In the genomic region with DNA sequence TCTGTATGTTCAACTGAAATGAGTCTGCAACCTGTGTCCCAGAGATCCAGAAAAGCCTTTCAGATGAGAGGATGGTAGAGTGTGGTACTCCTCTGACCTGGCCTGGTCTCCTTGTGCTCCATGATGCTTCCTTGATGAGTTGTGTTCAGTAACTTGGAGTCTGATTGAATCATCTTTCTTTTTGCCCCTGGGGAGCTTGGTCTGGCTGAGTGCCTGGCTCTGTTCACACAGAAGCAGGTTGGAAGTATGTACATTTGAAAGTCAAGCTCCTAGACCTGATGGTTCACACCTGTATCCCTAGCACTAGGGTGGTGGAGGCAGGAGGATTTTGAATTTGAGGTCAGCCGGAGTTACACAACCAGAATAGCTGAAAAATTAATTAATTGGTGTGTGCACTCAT, we compare ENCODE assay signal across 21 mouse cellular contexts. TPM values are rescaled to one million over a fixed set of nuclear protein-coding genes. Genes with fewer than 3 reads are reported as not detected.
A peak's percentile ranks its signal among the peaks of the same experiment; 100 is the strongest.
DNase-seq lines count a peak whose midpoint lies in the region; ATAC-seq and TF ChIP-seq lines count a peak whose summit lies in the region.
"Had no signal": no experiment of that assay in that cellular context is flagged by ENCODE, and none has a peak within 500 bp of the region (broad histone marks: within the 10 kb centered on the region; RNA-seq: fewer than 3 reads in every experiment).

No protein-coding gene starts in this region.

- H3K36me3 ChIP-seq in liver, adult 2 months (ENCODE audit: control insufficient read depth, insufficient read depth, low read length): no peaks in the 10 kb centered on the region
- H3K36me3 ChIP-seq in liver, embryonic 11.5 days (ENCODE audit: control insufficient read depth, insufficient read depth, low read length): no peaks in the 10 kb centered on the region
- H3K36me3 ChIP-seq in MEL (ENCODE audit: control insufficient read depth in 1 of 2, insufficient read depth in 2 of 2, low read length in 2 of 2): peaks cover 4 to 43% of the 10 kb centered on the region in 2 experiments; a peak in 3 of 4 replicates
- H3K36me3 ChIP-seq in forebrain, postnatal 0 days (ENCODE audit: insufficient read depth): no peaks in the 10 kb centered on the region
- no peaks in the 10 kb centered on the region for H3K36me3 ChIP-seq in heart, embryonic 10.5 days
- H3K36me3 ChIP-seq: heart, embryonic 15.5 days; hindbrain, embryonic 10.5 days; limb, embryonic 10.5 days; midbrain, embryonic 15.5 days had no signal

- H3K9me3 ChIP-seq in liver, embryonic 11.5 days (ENCODE audit: control insufficient read depth, low read length): no peaks in the 10 kb centered on the region
- no peaks in the 10 kb centered on the region for H3K9me3 ChIP-seq in MEL (replicated peaks; ENCODE audit: insufficient read depth, low read length)
- no peaks in the 10 kb centered on the region for H3K9me3 ChIP-seq in forebrain, postnatal 0 days (ENCODE audit: low read length)
- no peaks in the 10 kb centered on the region for H3K9me3 ChIP-seq in heart, embryonic 10.5 days
- H3K9me3 ChIP-seq: forebrain, embryonic 13.5 days; G1E; heart, embryonic 15.5 days; hindbrain, embryonic 10.5 days; limb, embryonic 10.5 days; midbrain, embryonic 15.5 days had no signal

- H3K4me1 ChIP-seq in liver, adult 2 months (ENCODE audit: control insufficient read depth, insufficient read depth, low read length): no peaks in the 10 kb centered on the region
- no peaks in the 10 kb centered on the region; the same call in 1 of the 2 replicates for H3K4me1 ChIP-seq in liver, embryonic 11.5 days (replicated peaks; ENCODE audit: control insufficient read depth, insufficient read depth, low read length)
- H3K4me1 ChIP-seq in MEL (ENCODE audit: control insufficient read depth in 1 of 2, insufficient read depth in 2 of 2, low read length in 2 of 2): peaks cover 9 to 19% of the 10 kb centered on the region in 2 experiments
- H3K4me1 ChIP-seq in forebrain, postnatal 0 days (ENCODE audit: insufficient read depth): no peaks in the 10 kb centered on the region
- H3K4me1 ChIP-seq in heart, embryonic 10.5 days: no peaks in the 10 kb centered on the region
- H3K4me1 ChIP-seq: forebrain, embryonic 13.5 days; heart, embryonic 15.5 days; hindbrain, embryonic 10.5 days; limb, embryonic 10.5 days; midbrain, embryonic 15.5 days had no signal

- peak overlapping the region; percentile 26; the same call in 1 of the 2 replicates for H3K27ac ChIP-seq in liver, adult 2 months (replicated peaks; ENCODE audit: insufficient read depth, low read depth, low read length)
- H3K27ac ChIP-seq in liver, embryonic 11.5 days (ENCODE audit: low read depth, low read length): no peak overlapping the region
- peak overlapping the region; percentile 61; the same call in 1 of the 2 replicates for H3K27ac ChIP-seq in MEL (ENCODE audit: control insufficient read depth, low read depth, low read length)
- no peak overlapping the region for H3K27ac ChIP-seq in forebrain, postnatal 0 days (ENCODE audit: low read depth, low read length)
- H3K27ac ChIP-seq in heart, embryonic 10.5 days: no peak overlapping the region
- H3K27ac ChIP-seq: forebrain, embryonic 13.5 days; heart, embryonic 15.5 days; hindbrain, embryonic 10.5 days; layer of hippocampus, adult 2 months; limb, embryonic 10.5 days; liver, embryonic 14.5 days; midbrain, embryonic 15.5 days had no signal

- no peak for TF ChIP-seq EP300 in MEL (IDR thresholded peaks at IDR 0.05; ENCODE audit: low read depth in 1 of 2, low read length in 2 of 2)

- no peak for DNase-seq in liver, adult 2 months (ENCODE audit: extremely low read depth, low read depth, low spot score)
- DNase-seq in liver, embryonic 11.5 days (ENCODE audit: low spot score): no peak
- DNase-seq in 3T3-L1 (ENCODE audit: low read depth, low spot score): peak; percentile 80
- DNase-seq in MEL (ENCODE audit: low read depth, low spot score): no peak
- DNase-seq in fat pad, adult 2 months (ENCODE audit: extremely low read depth, low read depth, low spot score): peak; percentile 30
- no peak for DNase-seq in forebrain, postnatal 0 days
- no peak for DNase-seq in left cerebral cortex, adult 11 months (ENCODE audit: low spot score)
- DNase-seq in heart, embryonic 10.5 days (ENCODE audit: low spot score): no peak
- DNase-seq: cerebellum, adult 9-10 months; heart, adult 11 months; kidney, adult 2 months; kidney, postnatal 10 days had no signal

- no peaks in the 10 kb centered on the region for H3K27me3 ChIP-seq in liver, adult 2 months (ENCODE audit: control insufficient read depth, insufficient read depth, low read length)
- H3K27me3 ChIP-seq in liver, embryonic 11.5 days (replicated peaks; ENCODE audit: control insufficient read depth, insufficient read depth, low read length): no peaks in the 10 kb centered on the region
- no peaks in the 10 kb centered on the region for H3K27me3 ChIP-seq in MEL (ENCODE audit: control insufficient read depth in 1 of 2, insufficient read depth in 2 of 2, low read length in 2 of 2)
- H3K27me3 ChIP-seq in forebrain, postnatal 0 days (ENCODE audit: insufficient read depth, low read length): no peaks in the 10 kb centered on the region
- H3K27me3 ChIP-seq in heart, embryonic 10.5 days (ENCODE audit: insufficient read depth, poor library complexity, severe bottlenecking): no peaks in the 10 kb centered on the region
- H3K27me3 ChIP-seq: forebrain, embryonic 13.5 days; heart, embryonic 15.5 days; midbrain, embryonic 15.5 days had no signal

- H3K4me2 ChIP-seq in liver, embryonic 11.5 days: no peak overlapping the region
- no peak overlapping the region for H3K4me2 ChIP-seq in forebrain, postnatal 0 days (ENCODE audit: low read depth)
- H3K4me2 ChIP-seq: forebrain, embryonic 13.5 days; heart, embryonic 15.5 days; midbrain, embryonic 15.5 days had no signal

- H3K79me2 ChIP-seq in liver, adult 2 months (ENCODE audit: control insufficient read depth, insufficient read depth, low read length): no peaks in the 10 kb centered on the region
- peaks cover 20% of the 10 kb centered on the region for H3K79me2 ChIP-seq in MEL (ENCODE audit: control insufficient read depth, insufficient read depth, low read length, poor library complexity)

- ATAC-seq in liver, embryonic 11.5 days (replicated peaks; ENCODE audit: low FRiP score): no peak
- ATAC-seq in forebrain, postnatal 0 days: no peak
- ATAC-seq: forebrain, embryonic 13.5 days; midbrain, embryonic 15.5 days had no signal

- TF ChIP-seq POLR2A in liver, adult 2 months (IDR thresholded peaks at IDR 0.05; ENCODE audit: extremely low read depth, insufficient read depth, low read length): no peak
- no peak for TF ChIP-seq POLR2A in MEL (IDR thresholded peaks at IDR 0.05; ENCODE audit: control insufficient read depth in 1 of 2, insufficient read depth in 1 of 2, low read depth in 1 of 2, low read length in 2 of 2, poor library complexity in 1 of 2)

- 94% methylated on average over 1 of the region's 1 CpGs for WGBS in liver, adult 2 months
- WGBS in liver, embryonic 11.5 days: 88% methylated on average over 1 of the region's 1 CpGs
- 91% methylated on average over 1 of the region's 1 CpGs for WGBS in forebrain, postnatal 0 days
- WGBS in heart, embryonic 10.5 days: 79% methylated on average over 1 of the region's 1 CpGs

- no peak for TF ChIP-seq RAD21 in MEL (IDR thresholded peaks at IDR 0.05; ENCODE audit: low read depth, low read length)

- H3K9ac ChIP-seq in liver, adult 2 months (ENCODE audit: low read depth, low read length): no peak overlapping the region
- H3K9ac ChIP-seq in liver, embryonic 11.5 days (ENCODE audit: low read depth, low read length): no peak overlapping the region
- no peak overlapping the region for H3K9ac ChIP-seq in MEL (ENCODE audit: control insufficient read depth, low read depth, low read length, poor library complexity, severe bottlenecking)
- no peak overlapping the region for H3K9ac ChIP-seq in forebrain, postnatal 0 days
- H3K9ac ChIP-seq: forebrain, embryonic 13.5 days; heart, embryonic 15.5 days; liver, embryonic 14.5 days; midbrain, embryonic 15.5 days had no signal

- TF ChIP-seq CTCF in liver, adult 2 months (IDR thresholded peaks at IDR 0.05; ENCODE audit: low read depth, low read length): no peak
- TF ChIP-seq CTCF in MEL (IDR thresholded peaks at IDR 0.05 in 2 of 3, conservative IDR thresholded peaks at IDR 0.05 in 1 of 3; ENCODE audit: control insufficient read depth in 1 of 3, insufficient read depth in 1 of 3, low read depth in 2 of 3, low read length in 3 of 3, poor library complexity in 1 of 3, severe bottlenecking in 1 of 3): no peak
- no peak for TF ChIP-seq CTCF in forebrain, postnatal 0 days (IDR thresholded peaks at IDR 0.05; ENCODE audit: low read depth)

- no peak overlapping the region for H3K4me3 ChIP-seq in liver, adult 2 months (ENCODE audit: insufficient read depth, low read depth, low read length)
- no peak overlapping the region for H3K4me3 ChIP-seq in liver, embryonic 11.5 days (ENCODE audit: low read depth, low read length)
- no peak overlapping the region for H3K4me3 ChIP-seq in MEL (ENCODE audit: control insufficient read depth in 1 of 2, insufficient read depth in 1 of 2, low read depth in 2 of 2, low read length in 2 of 2)
- no peak overlapping the region for H3K4me3 ChIP-seq in forebrain, postnatal 0 days (ENCODE audit: low read depth, low read length)
- no peak overlapping the region for H3K4me3 ChIP-seq in heart, embryonic 10.5 days
- H3K4me3 ChIP-seq: forebrain, embryonic 13.5 days; heart, embryonic 15.5 days; hindbrain, embryonic 10.5 days; layer of hippocampus, adult 2 months; limb, embryonic 10.5 days; midbrain, embryonic 15.5 days; myocyte had no signal

TF ChIP-seq in MEL, 35 proteins besides CTCF, POLR2A, EP300 and RAD21 (continues in another document):
- TF ChIP-seq USF1 (IDR thresholded peaks at IDR 0.05; ENCODE audit: low read depth, low read length) (no peak), NRF1 (IDR thresholded peaks at IDR 0.05; ENCODE audit: insufficient read depth, low read depth, low read length, poor library complexity, severe bottlenecking) (no peak), E2F4 (IDR thresholded peaks at IDR 0.05; ENCODE audit: borderline replicate concordance, low read depth, low read length) (no peak), ZNF384 (IDR thresholded peaks at IDR 0.05; ENCODE audit: low read depth, low read length) (no peak), USF2 (IDR thresholded peaks at IDR 0.05; ENCODE audit: borderline replicate concordance in 1 of 2, insufficient read depth in 1 of 2, low read depth in 1 of 2, low read length in 2 of 2) (no peak), BHLHE40 (IDR thresholded peaks at IDR 0.05; ENCODE audit: borderline replicate concordance, low read depth, low read length) (no peak)

RNA-seq across cellular contexts. Expression of gene Apbb1ip, which starts 32.7 kb away (rescaled TPM):
- total RNA-seq in liver, adult 2 months (2014; rRNA removed): 0.65 and 0.87 TPM in 2 replicates
- polyA plus RNA-seq in liver, adult 2 months (2012; rRNA removed): 0.44 and 0.64 TPM in 2 replicates
- polyA plus RNA-seq in liver, embryonic 11.5 days (2014; fragmentation: Nextera tagmentation; extraction: Ambion mirVana): 9.1 and 12.0 TPM in 2 replicates
- total RNA-seq in MEL (2012; rRNA removed): 7.4 and 10.8 TPM in 2 replicates
- 10 to 100 TPM in 1 of 2 experiments, not detected in 1; 60.7 TPM for polyA plus RNA-seq in MEL (2012; ENCODE audit: insufficient read depth in 1 of 2, insufficient read length in 2 of 2, low read depth in 1 of 2, low replicate concordance in 2 of 2, missing spikeins in 1 of 2)
- 0.15 and 0.19 TPM in 2 replicates for total RNA-seq in forebrain, postnatal 0 days (2014; rRNA removed)
- polyA plus RNA-seq in forebrain, postnatal 0 days (2015; fragmentation: Nextera tagmentation; extraction: Ambion mirVana): 0.57 and 1.6 TPM in 2 replicates
- 0.77 and 0.89 TPM in 2 replicates for polyA plus RNA-seq in heart, embryonic 10.5 days (2016; fragmentation: Nextera tagmentation; extraction: Ambion mirVana)

Comparison
In these comparisons a context has a peak if more than half of its experiments do, and no peak if none do; other contexts are left out.
1. H3K27ac ChIP-seq: peak in liver, adult 2 months (single experiment) and MEL (single experiment); none in liver, embryonic 11.5 days (single experiment), forebrain, postnatal 0 days (single experiment) and heart, embryonic 10.5 days (single experiment).
2. DNase-seq: peak in 3T3-L1 (single experiment) and fat pad, adult 2 months (single experiment); none in liver, adult 2 months (single experiment), liver, embryonic 11.5 days (single experiment), MEL (single experiment), forebrain, postnatal 0 days (single experiment), left cerebral cortex, adult 11 months (single experiment) and heart, embryonic 10.5 days (single experiment).